Mouse (Mus musculus): Measurements from ENCODE around the gene Stam2.

Gene Stam2

DNA sequence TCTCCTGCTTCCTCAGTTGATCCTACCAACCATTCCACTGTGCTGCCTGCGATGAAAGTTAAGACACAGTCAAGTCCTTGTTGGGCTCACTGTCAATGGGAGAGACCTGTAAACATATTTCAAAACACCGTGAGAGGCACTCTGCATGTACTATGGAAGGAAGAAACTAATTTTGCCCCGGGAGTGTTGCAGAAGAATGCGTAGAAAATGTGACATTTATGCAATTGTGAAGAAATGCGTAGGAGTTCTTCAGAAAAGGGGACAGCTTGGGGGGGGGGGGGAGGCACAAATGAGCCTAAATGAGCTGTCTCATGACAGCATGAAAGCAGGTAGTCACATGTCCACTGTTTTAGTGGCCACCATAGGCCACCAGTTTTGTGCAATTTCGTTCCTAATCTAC lies 90.5 kb downstream of the Stam2 start:
- no peak for DNase-seq (ENCODE audit: low read depth, low spot score)

DNA sequence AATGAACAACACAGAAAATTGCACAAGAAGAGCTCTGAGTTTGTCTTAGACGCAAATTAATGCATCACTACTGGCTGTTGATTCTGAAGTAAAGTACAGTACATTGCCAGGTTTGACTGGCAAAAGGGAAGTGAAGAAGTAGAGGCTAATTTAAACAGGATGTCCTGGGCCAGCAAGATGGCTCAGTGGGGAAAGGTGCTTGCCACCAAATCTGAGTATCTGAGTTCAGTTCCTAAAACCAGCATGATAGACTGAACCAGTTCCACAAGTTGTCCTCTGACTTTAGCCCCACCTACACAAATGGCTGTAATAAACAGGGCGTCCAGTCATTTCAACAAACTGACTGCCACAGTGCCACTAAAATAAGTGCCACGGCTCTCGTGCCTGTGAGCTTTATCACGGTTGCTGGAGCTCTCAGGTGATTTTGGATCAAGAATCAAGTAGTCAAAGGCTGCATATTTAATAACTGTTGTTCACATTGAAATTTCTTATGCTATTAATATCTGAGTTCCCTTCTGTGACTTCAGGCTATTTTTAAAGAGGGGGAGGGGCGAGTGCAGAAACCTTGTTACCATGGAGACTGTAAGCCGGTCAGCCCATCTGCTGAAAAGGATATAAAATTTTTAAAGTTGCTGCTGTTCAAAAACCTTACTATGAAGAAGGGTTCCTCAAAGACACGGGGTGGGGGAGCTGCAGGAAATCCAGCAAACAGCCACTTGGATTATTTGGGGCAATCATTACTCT lies 94.7 kb downstream of the Stam2 start:
- DNase-seq (ENCODE audit: low read depth, low spot score), result no peak

GRCm38 (mm10) chr2:52643657-52644056 lies 98.4 kb downstream of the Stam2 start:
- DNase-seq (ENCODE audit: low read depth, low spot score), result no peak

Data from forelimb bud, embryonic 11.5 days (tissue).